Mouse (Mus musculus): ENCODE data around the gene Cherp. TPM values are rescaled to one million over a fixed set of nuclear protein-coding genes. Genes with fewer than 3 reads are reported as not detected.

The Cherp gene
- polyA plus RNA-seq (2012; rRNA removed) = 54.1 and 57.7 TPM in 2 replicates

- Histone ChIP-seq H3K27ac (ENCODE audit: control insufficient read depth, insufficient read depth, low read depth, low read length) (peak within 1 kb of the TSS; percentile 85), H3K4me3 (ENCODE audit: control insufficient read depth, low read depth, low read length) (peak within 1 kb of the TSS; percentile 90), H3K27me3 (ENCODE audit: control insufficient read depth, insufficient read depth, low read length) (no peaks in the 10 kb centered on the region), H3K4me1 (ENCODE audit: control insufficient read depth, insufficient read depth, low read length) (peaks cover 5% of the 10 kb centered on the region), H3K36me3 (ENCODE audit: control insufficient read depth, insufficient read depth, low read length) (peaks cover 2% of the 10 kb centered on the region; the same call in 1 of the 2 replicates)
- TF ChIP-seq CTCF (IDR thresholded peaks at IDR 0.05; ENCODE audit: control insufficient read depth, insufficient read depth, insufficient replicate concordance, low read depth, low read length) (no peak), POLR2A (IDR thresholded peaks at IDR 0.05; ENCODE audit: control insufficient read depth, low read depth, low read length) (peak; percentile 94)
Measured at GRCm38 (mm10) chr8:72474826-72475546, at the start of gene Cherp. TSS of gene Cherp (minus strand) at chr8:72475226.

GRCm38 (mm10) chr8:72521888-72522287 lies 46.9 kb upstream of the Cherp start:
- Histone ChIP-seq H3K4me3 (ENCODE audit: control insufficient read depth, low read depth, low read length) (no peak overlapping the region), H3K27ac (ENCODE audit: control insufficient read depth, insufficient read depth, low read depth, low read length) (no peak overlapping the region), H3K36me3 (ENCODE audit: control insufficient read depth, insufficient read depth, low read length) (no peaks in the 10 kb centered on the region; the same call in none of the 2 replicates), H3K27me3 (ENCODE audit: control insufficient read depth, insufficient read depth, low read length) (no peaks in the 10 kb centered on the region), H3K4me1 (ENCODE audit: control insufficient read depth, insufficient read depth, low read length) (no peaks in the 10 kb centered on the region)
- TF ChIP-seq CTCF (IDR thresholded peaks at IDR 0.05; ENCODE audit: control insufficient read depth, insufficient read depth, insufficient replicate concordance, low read depth, low read length) (no peak), POLR2A (IDR thresholded peaks at IDR 0.05; ENCODE audit: control insufficient read depth, low read depth, low read length) (no peak)

- Histone ChIP-seq H3K36me3 (ENCODE audit: control insufficient read depth, insufficient read depth, low read length) (peaks cover 2% of the 10 kb centered on the region), H3K4me1 (ENCODE audit: control insufficient read depth, insufficient read depth, low read length) (no peaks in the 10 kb centered on the region), H3K4me3 (ENCODE audit: control insufficient read depth, low read depth, low read length) (no peak overlapping the region), H3K27me3 (ENCODE audit: control insufficient read depth, insufficient read depth, low read length) (no peaks in the 10 kb centered on the region), H3K27ac (ENCODE audit: control insufficient read depth, insufficient read depth, low read depth, low read length) (no peak overlapping the region)
- TF ChIP-seq POLR2A (IDR thresholded peaks at IDR 0.05; ENCODE audit: control insufficient read depth, low read depth, low read length) = no peak
- no peak for TF ChIP-seq CTCF (IDR thresholded peaks at IDR 0.05; ENCODE audit: control insufficient read depth, insufficient read depth, insufficient replicate concordance, low read depth, low read length)
Measured at GRCm38 (mm10) chr8:72517421-72517988, 42.5 kb upstream of the Cherp start.

- H3K27ac ChIP-seq (ENCODE audit: control insufficient read depth, insufficient read depth, low read depth, low read length) = no peak overlapping the region
- peak overlapping the region; percentile 79 for H3K4me3 ChIP-seq (ENCODE audit: control insufficient read depth, low read depth, low read length)
- H3K4me1 ChIP-seq (ENCODE audit: control insufficient read depth, insufficient read depth, low read length) = no peaks in the 10 kb centered on the region
- H3K27me3 ChIP-seq (ENCODE audit: control insufficient read depth, insufficient read depth, low read length) = no peaks in the 10 kb centered on the region
- H3K36me3 ChIP-seq (ENCODE audit: control insufficient read depth, insufficient read depth, low read length) = peaks cover 2% of the 10 kb centered on the region; the same call in 1 of the 2 replicates
- no peak for TF ChIP-seq CTCF (IDR thresholded peaks at IDR 0.05; ENCODE audit: control insufficient read depth, insufficient read depth, insufficient replicate concordance, low read depth, low read length)
- TF ChIP-seq POLR2A (IDR thresholded peaks at IDR 0.05; ENCODE audit: control insufficient read depth, low read depth, low read length) = no peak
Measured at GRCm38 (mm10) chr8:72513158-72513557, 38.1 kb upstream of the Cherp start.

GRCm38 (mm10) chr8:72512648-72513047 lies 37.6 kb upstream of the Cherp start:
- no peaks in the 10 kb centered on the region for H3K27me3 ChIP-seq (ENCODE audit: control insufficient read depth, insufficient read depth, low read length)
- H3K27ac ChIP-seq (ENCODE audit: control insufficient read depth, insufficient read depth, low read depth, low read length) = no peak overlapping the region
- TF ChIP-seq CTCF (IDR thresholded peaks at IDR 0.05; ENCODE audit: control insufficient read depth, insufficient read depth, insufficient replicate concordance, low read depth, low read length) = no peak
- TF ChIP-seq POLR2A (IDR thresholded peaks at IDR 0.05; ENCODE audit: control insufficient read depth, low read depth, low read length) = no peak
- H3K36me3 ChIP-seq (ENCODE audit: control insufficient read depth, insufficient read depth, low read length) = peaks cover 2% of the 10 kb centered on the region; the same call in 1 of the 2 replicates
- no peaks in the 10 kb centered on the region for H3K4me1 ChIP-seq (ENCODE audit: control insufficient read depth, insufficient read depth, low read length)
- peak overlapping the region; percentile 79 for H3K4me3 ChIP-seq (ENCODE audit: control insufficient read depth, low read depth, low read length)

- Histone ChIP-seq H3K36me3 (ENCODE audit: control insufficient read depth, insufficient read depth, low read length) (no peaks in the 10 kb centered on the region), H3K27me3 (ENCODE audit: control insufficient read depth, insufficient read depth, low read length) (no peaks in the 10 kb centered on the region), H3K27ac (ENCODE audit: control insufficient read depth, insufficient read depth, low read depth, low read length) (no peak overlapping the region), H3K4me1 (ENCODE audit: control insufficient read depth, insufficient read depth, low read length) (no peaks in the 10 kb centered on the region), H3K4me3 (ENCODE audit: control insufficient read depth, low read depth, low read length) (no peak overlapping the region)
- no peak for TF ChIP-seq CTCF (IDR thresholded peaks at IDR 0.05; ENCODE audit: control insufficient read depth, insufficient read depth, insufficient replicate concordance, low read depth, low read length)
- TF ChIP-seq POLR2A (IDR thresholded peaks at IDR 0.05; ENCODE audit: control insufficient read depth, low read depth, low read length) = no peak
Measured at GRCm38 (mm10) chr8:72507505-72507904, 32.5 kb upstream of the Cherp start.

GRCm38 (mm10) chr8:72504637-72505314 lies 29.8 kb upstream of the Cherp start:
- H3K27me3 ChIP-seq (ENCODE audit: control insufficient read depth, insufficient read depth, low read length) = no peaks in the 10 kb centered on the region
- no peaks in the 10 kb centered on the region for H3K36me3 ChIP-seq (ENCODE audit: control insufficient read depth, insufficient read depth, low read length)
- no peak overlapping the region for H3K27ac ChIP-seq (ENCODE audit: control insufficient read depth, insufficient read depth, low read depth, low read length)
- no peak for TF ChIP-seq POLR2A (IDR thresholded peaks at IDR 0.05; ENCODE audit: control insufficient read depth, low read depth, low read length)
- no peak overlapping the region for H3K4me3 ChIP-seq (ENCODE audit: control insufficient read depth, low read depth, low read length)
- H3K4me1 ChIP-seq (ENCODE audit: control insufficient read depth, insufficient read depth, low read length) = no peaks in the 10 kb centered on the region

All from testis, adult 2 months (tissue).